Mouse (Mus musculus): ENCODE data around the gene Srcin1. TPM values are rescaled to one million over a fixed set of nuclear protein-coding genes. Genes with fewer than 3 reads are reported as not detected.
A peak's percentile ranks its signal among the peaks of the same experiment; 100 is the strongest.

Gene Srcin1
- polyA plus RNA-seq, 1 experiment from 2014 or later: 0.83 TPM

GRCm38 (mm10) chr11:97536083-97536747 is 39.8 kb downstream of the Srcin1 start:
- Histone ChIP-seq H3K4me2 (peak overlapping the region; percentile 79), H3K27ac (no peak overlapping the region), H3K9ac (0 out of 2 replicates have a peak overlapping the region, but pooled peaks have one; percentile 31), H3K27me3 (peaks cover 88% of the 10 kb centered on the region), H3K36me3 (no peaks in the 10 kb centered on the region), H3K4me3 (replicated peaks) (peak overlapping the region; percentile 44), H3K4me1 (peaks cover 72% of the 10 kb centered on the region), H3K9me3 (replicated peaks) (no peaks in the 10 kb centered on the region)
- 12% methylated on average over 35 of the region's 35 CpGs for WGBS
- ATAC-seq (replicated peaks; ENCODE audit: low FRiP score): no peak

- Histone ChIP-seq H3K27ac (no peak overlapping the region), H3K4me3 (replicated peaks) (no peak overlapping the region), H3K36me3 (no peaks in the 10 kb centered on the region), H3K27me3 (peaks cover 88% of the 10 kb centered on the region), H3K9me3 (replicated peaks) (no peaks in the 10 kb centered on the region), H3K4me1 (peaks cover 68% of the 10 kb centered on the region), H3K9ac (no peak overlapping the region), H3K4me2 (no peak overlapping the region)
- 44% methylated on average over 5 of the region's 5 CpGs for WGBS
- ATAC-seq (replicated peaks; ENCODE audit: low FRiP score): no peak
These were observed 40.3 kb downstream of the Srcin1 start for GRCm38 (mm10) chr11:97535660-97536059.

GRCm38 (mm10) chr11:97535308-97535630 is 40.7 kb downstream of the Srcin1 start:
- H3K9me3 ChIP-seq (replicated peaks): no peaks in the 10 kb centered on the region
- peak overlapping the region; percentile 29 for H3K4me3 ChIP-seq (replicated peaks)
- WGBS: 33% methylated on average over 5 of the region's 5 CpGs
- no peak overlapping the region for H3K27ac ChIP-seq
- ATAC-seq (replicated peaks; ENCODE audit: low FRiP score): no peak
- H3K4me1 ChIP-seq: peaks cover 64% of the 10 kb centered on the region
- no peak overlapping the region; the same call in 1 of the 2 replicates for H3K4me2 ChIP-seq
- H3K36me3 ChIP-seq: no peaks in the 10 kb centered on the region
- H3K27me3 ChIP-seq: peaks cover 90% of the 10 kb centered on the region
- no peak overlapping the region for H3K9ac ChIP-seq

GRCm38 (mm10) chr11:97534442-97535307 is 41.3 kb downstream of the Srcin1 start:
- no peak overlapping the region for H3K9ac ChIP-seq
- 3% methylated on average over 80 of the region's 95 CpGs for WGBS
- peak overlapping the region; percentile 29 for H3K4me3 ChIP-seq (replicated peaks)
- H3K4me1 ChIP-seq: peaks cover 61% of the 10 kb centered on the region
- no peak overlapping the region for H3K27ac ChIP-seq
- peak overlapping the region; percentile 53 for H3K4me2 ChIP-seq
- H3K9me3 ChIP-seq (replicated peaks): no peaks in the 10 kb centered on the region
- H3K27me3 ChIP-seq: peaks cover 89% of the 10 kb centered on the region
- ATAC-seq (replicated peaks; ENCODE audit: low FRiP score): no peak
- H3K36me3 ChIP-seq: no peaks in the 10 kb centered on the region

GRCm38 (mm10) chr11:97533653-97534052 is 42.3 kb downstream of the Srcin1 start:
- Histone ChIP-seq H3K36me3 (no peaks in the 10 kb centered on the region), H3K4me3 (replicated peaks) (no peak overlapping the region), H3K9ac (no peak overlapping the region), H3K9me3 (replicated peaks) (no peaks in the 10 kb centered on the region), H3K4me1 (peaks cover 58% of the 10 kb centered on the region), H3K4me2 (no peak overlapping the region), H3K27me3 (peaks cover 80% of the 10 kb centered on the region), H3K27ac (no peak overlapping the region)
- ATAC-seq (replicated peaks; ENCODE audit: low FRiP score): no peak
- WGBS: 25% methylated on average over 7 of the region's 7 CpGs

GRCm38 (mm10) chr11:97532950-97533582 is 42.9 kb downstream of the Srcin1 start:
- Histone ChIP-seq H3K4me1 (peaks cover 58% of the 10 kb centered on the region), H3K9ac (no peak overlapping the region), H3K4me2 (peak overlapping the region; percentile 50), H3K9me3 (replicated peaks) (no peaks in the 10 kb centered on the region), H3K27me3 (peaks cover 74% of the 10 kb centered on the region), H3K36me3 (no peaks in the 10 kb centered on the region), H3K4me3 (replicated peaks) (peak overlapping the region; percentile 23), H3K27ac (no peak overlapping the region)
- WGBS: 4% methylated on average over 20 of the region's 20 CpGs
- peak; percentile 27; the same call in 1 of the 2 replicates for ATAC-seq (replicated peaks; ENCODE audit: low FRiP score)

GRCm38 (mm10) chr11:97532354-97532753 is 43.6 kb downstream of the Srcin1 start:
- H3K36me3 ChIP-seq: no peaks in the 10 kb centered on the region
- no peaks in the 10 kb centered on the region for H3K9me3 ChIP-seq (replicated peaks)
- WGBS: 18% methylated on average over 8 of the region's 8 CpGs
- no peak for ATAC-seq (replicated peaks; ENCODE audit: low FRiP score)
- H3K4me2 ChIP-seq: peak overlapping the region; percentile 87
- no peak overlapping the region for H3K4me3 ChIP-seq (replicated peaks)
- H3K4me1 ChIP-seq: peaks cover 54% of the 10 kb centered on the region
- H3K27me3 ChIP-seq: peaks cover 67% of the 10 kb centered on the region
- no peak overlapping the region for H3K27ac ChIP-seq
- H3K9ac ChIP-seq: no peak overlapping the region

GRCm38 (mm10) chr11:97531381-97532260 is 44.4 kb downstream of the Srcin1 start:
- Histone ChIP-seq H3K36me3 (no peaks in the 10 kb centered on the region), H3K27ac (no peak overlapping the region), H3K4me3 (replicated peaks) (peak overlapping the region; percentile 45), H3K9ac (peak overlapping the region; percentile 37), H3K4me1 (peaks cover 46% of the 10 kb centered on the region), H3K4me2 (peak overlapping the region; percentile 87), H3K9me3 (replicated peaks) (no peaks in the 10 kb centered on the region), H3K27me3 (peaks cover 60% of the 10 kb centered on the region)
- ATAC-seq (replicated peaks; ENCODE audit: low FRiP score): peak; percentile 55; the same call in 1 of the 2 replicates
- 7% methylated on average over 46 of the region's 46 CpGs for WGBS

GRCm38 (mm10) chr11:97530961-97531360 is 45.0 kb downstream of the Srcin1 start:
- peaks cover 53% of the 10 kb centered on the region for H3K27me3 ChIP-seq
- H3K36me3 ChIP-seq: no peaks in the 10 kb centered on the region
- no peak overlapping the region for H3K9ac ChIP-seq
- no peak overlapping the region for H3K27ac ChIP-seq
- H3K4me1 ChIP-seq: peaks cover 40% of the 10 kb centered on the region
- H3K9me3 ChIP-seq (replicated peaks): no peaks in the 10 kb centered on the region
- ATAC-seq (replicated peaks; ENCODE audit: low FRiP score): no peak
- no peak overlapping the region for H3K4me2 ChIP-seq
- 72% methylated on average over 5 of the region's 5 CpGs for WGBS
- H3K4me3 ChIP-seq (replicated peaks): no peak overlapping the region

GRCm38 (mm10) chr11:97530069-97530468 is 45.9 kb downstream of the Srcin1 start:
- no peak overlapping the region for H3K4me2 ChIP-seq
- ATAC-seq (replicated peaks; ENCODE audit: low FRiP score): no peak
- no peak overlapping the region for H3K27ac ChIP-seq
- no peak overlapping the region for H3K4me3 ChIP-seq (replicated peaks)
- peaks cover 41% of the 10 kb centered on the region for H3K4me1 ChIP-seq
- H3K36me3 ChIP-seq: no peaks in the 10 kb centered on the region
- WGBS: 84% methylated on average over 6 of the region's 6 CpGs
- no peaks in the 10 kb centered on the region for H3K9me3 ChIP-seq (replicated peaks)
- no peak overlapping the region for H3K9ac ChIP-seq
- H3K27me3 ChIP-seq: peaks cover 44% of the 10 kb centered on the region

- no peak overlapping the region for H3K4me3 ChIP-seq (replicated peaks)
- no peaks in the 10 kb centered on the region for H3K9me3 ChIP-seq (replicated peaks)
- 78% methylated on average over 18 of the region's 18 CpGs for WGBS
- peaks cover 42% of the 10 kb centered on the region for H3K4me1 ChIP-seq
- no peak overlapping the region for H3K9ac ChIP-seq
- peaks cover 27% of the 10 kb centered on the region for H3K27me3 ChIP-seq
- no peak overlapping the region for H3K27ac ChIP-seq
- no peak for ATAC-seq (replicated peaks; ENCODE audit: low FRiP score)
- H3K36me3 ChIP-seq: no peaks in the 10 kb centered on the region
- H3K4me2 ChIP-seq: no peak overlapping the region
These were observed 47.6 kb downstream of the Srcin1 start for GRCm38 (mm10) chr11:97528282-97528808.
